Mouse (Mus musculus): ENCODE results near the gene Rabep2. TPM values are rescaled to one million over a fixed set of nuclear protein-coding genes. Genes with fewer than 3 reads are reported as not detected.

Gene Rabep2
- polyA plus RNA-seq, 1 experiment from 2014 or later, result 18.7 TPM

DNA sequence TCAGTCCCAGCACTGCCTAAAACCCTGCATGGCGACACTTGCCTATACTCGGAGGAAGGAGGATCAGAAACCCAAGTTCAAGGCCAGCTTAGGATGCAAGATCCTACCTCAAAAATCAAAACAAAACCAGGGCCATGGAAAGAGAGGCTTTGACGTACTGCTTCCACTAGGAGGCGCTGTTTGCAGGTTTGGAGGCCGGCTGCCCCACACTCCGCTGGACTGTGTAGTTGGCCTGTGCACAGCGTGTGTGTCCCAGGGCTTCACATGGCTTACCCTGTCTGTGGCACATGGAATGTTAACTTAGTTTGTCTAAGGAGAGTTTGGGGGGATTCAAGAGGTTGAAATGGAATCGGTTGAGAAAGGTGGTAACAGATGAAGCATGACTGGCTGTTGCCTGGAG, 8.3 kb downstream of the Rabep2 start:
- ATAC-seq, result no peak
- Histone ChIP-seq H3K4me1 (no peaks in the 10 kb centered on the region), H3K27ac (no peak overlapping the region), H3K4me3 (no peak overlapping the region), H3K9me3 (replicated peaks) (no peaks in the 10 kb centered on the region), H3K36me3 (ENCODE audit: poor library complexity, severe bottlenecking) (peaks cover 33% of the 10 kb centered on the region), H3K27me3 (no peaks in the 10 kb centered on the region), H3K4me2 (no peak overlapping the region), H3K9ac (no peak overlapping the region)
- 23% methylated on average over 8 of the region's 8 CpGs for WGBS

DNA sequence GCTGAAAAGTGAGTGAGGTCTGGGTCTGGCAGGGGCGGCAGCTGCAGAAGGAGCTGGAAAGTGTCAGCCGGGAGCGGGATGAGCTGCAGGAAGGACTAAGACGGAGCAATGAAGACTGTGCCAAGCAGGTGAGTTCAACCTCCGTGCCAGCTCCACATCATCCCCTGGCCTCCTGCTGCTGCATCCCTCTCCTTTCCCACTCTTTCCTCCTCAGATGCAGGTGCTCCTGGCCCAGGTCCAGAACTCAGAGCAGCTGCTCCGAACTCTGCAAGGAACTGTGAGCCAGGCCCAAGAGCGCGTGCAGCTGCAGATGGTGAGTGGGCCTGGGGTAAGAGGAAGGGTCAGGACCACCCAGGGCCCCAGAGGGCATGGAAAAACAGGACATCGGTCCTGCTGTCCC, 11.6 kb downstream of the Rabep2 start:
- H3K27me3 ChIP-seq, result no peaks in the 10 kb centered on the region
- no peak overlapping the region for H3K4me2 ChIP-seq
- no peak overlapping the region for H3K9ac ChIP-seq
- H3K27ac ChIP-seq, result no peak overlapping the region
- no peaks in the 10 kb centered on the region for H3K9me3 ChIP-seq (replicated peaks)
- ATAC-seq, result no peak
- H3K4me3 ChIP-seq, result no peak overlapping the region
- H3K4me1 ChIP-seq, result no peaks in the 10 kb centered on the region
- WGBS, result 83% methylated on average over 9 of the region's 9 CpGs
- H3K36me3 ChIP-seq (ENCODE audit: poor library complexity, severe bottlenecking), result peaks cover 37% of the 10 kb centered on the region

DNA sequence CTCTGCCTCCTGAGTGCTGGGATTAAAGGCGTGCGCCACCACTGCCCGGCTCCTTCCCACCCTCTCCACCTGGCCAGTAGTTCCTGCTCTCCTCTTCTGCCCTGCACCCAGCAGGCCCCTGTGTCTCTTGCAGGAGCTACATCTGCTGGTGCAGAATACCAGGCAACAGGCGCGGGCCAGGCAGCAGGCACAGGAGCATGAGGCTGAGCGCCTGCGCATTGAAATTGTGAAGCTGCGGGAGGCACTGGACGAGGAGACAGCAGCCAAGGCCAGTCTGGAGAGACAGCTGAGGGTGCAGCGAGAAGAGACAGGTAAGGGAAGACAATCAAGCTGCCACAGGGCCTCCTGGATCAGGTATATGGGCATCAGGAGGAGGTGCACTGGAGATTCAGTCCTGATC, 15.4 kb downstream of the Rabep2 start:
- 90% methylated on average over 10 of the region's 10 CpGs for WGBS
- Histone ChIP-seq H3K36me3 (ENCODE audit: poor library complexity, severe bottlenecking) (peaks cover 62% of the 10 kb centered on the region), H3K4me3 (no peak overlapping the region), H3K9ac (no peak overlapping the region), H3K9me3 (replicated peaks) (no peaks in the 10 kb centered on the region), H3K4me2 (no peak overlapping the region), H3K27ac (no peak overlapping the region), H3K27me3 (no peaks in the 10 kb centered on the region), H3K4me1 (no peaks in the 10 kb centered on the region)
- ATAC-seq, result no peak

DNA sequence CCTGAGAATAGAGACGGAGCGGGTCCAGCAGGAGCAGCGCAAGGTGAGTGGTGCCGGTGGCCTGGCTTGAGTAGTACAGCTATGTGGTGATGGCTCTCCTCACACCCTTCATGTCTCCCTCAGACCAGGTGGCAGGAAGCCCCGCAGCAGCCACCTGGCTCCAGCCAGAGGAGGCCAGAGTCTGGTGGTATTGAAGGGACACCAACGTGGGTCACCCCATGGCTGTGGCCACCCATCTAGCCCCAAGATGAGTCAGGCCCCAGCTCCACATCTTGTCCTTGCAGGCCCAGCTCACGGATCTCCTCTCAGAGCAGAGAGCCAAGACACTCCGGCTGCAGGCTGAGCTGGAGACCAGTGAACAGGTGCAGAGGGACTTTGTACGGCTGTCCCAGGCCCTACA, 16.0 kb downstream of the Rabep2 start:
- Histone ChIP-seq H3K27me3 (no peaks in the 10 kb centered on the region), H3K4me1 (no peaks in the 10 kb centered on the region), H3K36me3 (ENCODE audit: poor library complexity, severe bottlenecking) (peaks cover 62% of the 10 kb centered on the region), H3K9ac (no peak overlapping the region), H3K4me2 (no peak overlapping the region), H3K9me3 (replicated peaks) (no peaks in the 10 kb centered on the region), H3K27ac (no peak overlapping the region), H3K4me3 (no peak overlapping the region)
- WGBS, result 91% methylated on average over 9 of the region's 9 CpGs
- ATAC-seq, result no peak

DNA sequence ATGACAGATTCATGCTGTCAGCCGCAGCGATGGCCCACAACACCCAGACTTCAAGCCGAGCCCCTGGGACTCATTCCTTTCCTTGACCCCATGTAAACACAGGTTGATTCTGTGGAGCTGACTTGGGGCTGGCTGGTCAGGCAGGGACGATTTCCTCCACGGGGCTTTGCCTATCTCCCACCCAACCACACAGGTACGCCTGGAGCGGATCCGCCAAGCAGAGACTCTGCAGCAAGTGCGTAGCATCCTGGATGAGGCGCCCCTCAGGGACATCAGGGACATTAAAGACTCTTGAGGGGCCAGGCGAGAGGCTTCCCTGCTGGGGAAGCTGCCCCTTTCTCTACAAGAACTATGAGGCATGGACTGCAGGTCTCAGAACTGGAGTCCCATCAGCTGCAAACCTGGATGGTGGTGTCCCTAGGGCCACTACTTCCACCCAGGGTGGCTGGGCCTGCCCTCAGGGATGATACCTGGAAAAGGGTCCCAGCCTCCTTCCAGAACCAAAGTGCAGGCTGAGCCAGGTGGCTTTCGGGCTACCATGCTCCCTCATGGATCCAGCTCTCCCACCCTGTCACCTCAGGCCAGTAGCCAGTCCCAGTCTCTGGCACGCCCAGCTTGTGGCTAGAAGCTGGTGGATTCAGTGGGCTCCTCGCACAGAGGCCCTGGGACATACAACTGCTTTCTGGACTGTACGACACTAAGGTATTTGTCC, 16.7 kb downstream of the Rabep2 start:
- H3K4me1 ChIP-seq, result no peaks in the 10 kb centered on the region
- no peaks in the 10 kb centered on the region for H3K9me3 ChIP-seq (replicated peaks)
- H3K27me3 ChIP-seq, result no peaks in the 10 kb centered on the region
- H3K4me3 ChIP-seq, result no peak overlapping the region
- no peak overlapping the region for H3K9ac ChIP-seq
- H3K27ac ChIP-seq, result no peak overlapping the region
- WGBS, result 95% methylated on average over 15 of the region's 15 CpGs
- ATAC-seq, result no peak
- H3K4me2 ChIP-seq, result no peak overlapping the region
- H3K36me3 ChIP-seq (ENCODE audit: poor library complexity, severe bottlenecking), result peaks cover 59% of the 10 kb centered on the region

DNA sequence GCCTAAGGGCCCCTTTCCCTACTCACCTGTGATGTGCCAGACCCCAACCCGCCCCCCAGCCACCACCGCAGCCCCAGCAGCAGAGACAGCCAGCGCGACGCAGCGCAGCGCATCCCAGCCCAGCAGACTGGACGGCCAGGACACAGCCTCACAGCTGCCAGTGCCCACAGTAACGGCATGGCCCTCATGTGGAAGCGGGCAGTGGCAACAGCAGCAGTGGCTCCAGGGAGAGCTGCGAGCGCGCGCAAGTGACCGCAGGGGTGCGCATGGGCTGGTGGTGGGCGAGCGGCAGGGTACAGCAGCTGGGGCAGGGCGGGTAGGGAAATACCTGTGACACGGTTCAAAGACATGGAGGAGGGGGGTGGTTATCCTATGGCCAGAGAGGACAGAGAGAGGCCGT, 17.7 kb downstream of the Rabep2 start:
- H3K9me3 ChIP-seq (replicated peaks), result no peaks in the 10 kb centered on the region
- no peak for ATAC-seq
- H3K36me3 ChIP-seq (ENCODE audit: poor library complexity, severe bottlenecking), result peaks cover 55% of the 10 kb centered on the region
- H3K4me1 ChIP-seq, result no peaks in the 10 kb centered on the region
- no peak overlapping the region for H3K9ac ChIP-seq
- H3K4me2 ChIP-seq, result no peak overlapping the region
- H3K27me3 ChIP-seq, result no peaks in the 10 kb centered on the region
- H3K4me3 ChIP-seq, result no peak overlapping the region
- no peak overlapping the region for H3K27ac ChIP-seq
- WGBS, result 92% methylated on average over 21 of the region's 21 CpGs

DNA sequence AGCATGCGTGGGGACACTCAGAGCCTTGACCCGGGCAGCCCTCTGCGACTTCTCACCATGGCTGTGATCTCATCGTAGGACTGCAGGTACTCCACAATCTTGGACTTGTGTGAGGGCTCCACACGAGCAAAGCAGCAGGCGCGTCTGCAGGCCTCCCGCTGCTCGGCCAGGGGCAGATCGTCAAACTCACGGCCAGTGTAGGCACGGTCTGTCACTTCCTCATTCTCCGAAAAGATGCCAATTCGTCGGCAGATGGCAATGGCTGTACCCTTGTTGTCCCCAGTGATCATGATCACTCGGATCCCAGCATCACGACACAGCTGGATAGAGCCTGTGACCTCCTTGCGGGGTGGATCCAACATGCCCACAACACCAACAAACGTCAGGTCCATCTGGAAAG, 19.9 kb downstream of the Rabep2 start:
- Histone ChIP-seq H3K9me3 (replicated peaks) (no peaks in the 10 kb centered on the region), H3K4me3 (no peak overlapping the region), H3K27ac (no peak overlapping the region), H3K9ac (no peak overlapping the region), H3K27me3 (no peaks in the 10 kb centered on the region), H3K36me3 (ENCODE audit: poor library complexity, severe bottlenecking) (peaks cover 45% of the 10 kb centered on the region), H3K4me1 (no peaks in the 10 kb centered on the region), H3K4me2 (no peak overlapping the region)
- WGBS, result 93% methylated on average over 19 of the region's 19 CpGs
- ATAC-seq, result no peak

DNA sequence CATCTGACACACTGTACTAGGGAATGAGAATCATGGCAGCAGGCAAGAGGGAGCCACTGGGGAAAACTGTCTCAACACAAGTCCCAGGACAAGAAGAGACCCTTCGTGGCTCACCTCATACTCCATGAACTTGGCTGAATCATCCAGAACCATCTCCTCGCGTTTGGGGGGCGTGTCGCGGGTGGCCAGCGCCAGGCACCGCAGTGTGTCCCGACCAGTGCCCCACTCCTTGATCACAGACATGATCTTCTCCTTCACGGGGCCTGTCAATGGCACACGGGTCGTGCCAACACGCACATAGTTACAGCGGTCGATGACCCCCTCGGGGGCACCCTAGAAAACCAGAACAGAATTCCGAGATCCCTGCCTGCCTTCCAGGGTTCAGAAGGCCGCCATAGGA, 21.4 kb downstream of the Rabep2 start:
- Histone ChIP-seq H3K9me3 (replicated peaks) (no peaks in the 10 kb centered on the region), H3K27ac (no peak overlapping the region), H3K9ac (no peak overlapping the region), H3K4me2 (no peak overlapping the region), H3K36me3 (ENCODE audit: poor library complexity, severe bottlenecking) (peaks cover 34% of the 10 kb centered on the region), H3K27me3 (no peaks in the 10 kb centered on the region), H3K4me3 (no peak overlapping the region), H3K4me1 (no peaks in the 10 kb centered on the region)
- 91% methylated on average over 18 of the region's 18 CpGs for WGBS
- ATAC-seq, result no peak

DNA sequence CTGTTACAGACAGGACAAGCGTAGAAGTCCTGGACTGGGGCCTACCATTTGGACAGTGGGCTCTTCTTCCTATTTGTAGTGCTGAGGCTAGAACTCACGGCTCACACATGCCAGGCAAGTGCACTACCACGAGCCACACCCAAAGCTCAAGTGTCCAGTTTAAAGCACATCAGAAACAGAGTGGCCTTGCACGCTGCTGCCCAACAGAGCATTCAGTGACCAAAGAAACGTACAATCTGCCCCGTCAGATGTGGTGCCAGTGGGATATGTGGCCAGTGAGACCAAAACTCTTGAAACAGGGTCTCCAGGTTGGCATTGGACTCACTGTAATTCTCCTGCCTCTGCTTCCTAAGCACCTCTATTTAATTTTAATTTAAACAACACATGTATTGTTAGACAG, 22.1 kb downstream of the Rabep2 start:
- no peak overlapping the region for H3K4me3 ChIP-seq
- H3K9me3 ChIP-seq (replicated peaks), result no peaks in the 10 kb centered on the region
- ATAC-seq, result no peak
- H3K4me1 ChIP-seq, result no peaks in the 10 kb centered on the region
- WGBS, result 90% methylated on average over 6 of the region's 6 CpGs
- no peaks in the 10 kb centered on the region for H3K27me3 ChIP-seq
- H3K9ac ChIP-seq, result no peak overlapping the region
- H3K4me2 ChIP-seq, result no peak overlapping the region
- peaks cover 27% of the 10 kb centered on the region for H3K36me3 ChIP-seq (ENCODE audit: poor library complexity, severe bottlenecking)
- no peak overlapping the region for H3K27ac ChIP-seq

DNA sequence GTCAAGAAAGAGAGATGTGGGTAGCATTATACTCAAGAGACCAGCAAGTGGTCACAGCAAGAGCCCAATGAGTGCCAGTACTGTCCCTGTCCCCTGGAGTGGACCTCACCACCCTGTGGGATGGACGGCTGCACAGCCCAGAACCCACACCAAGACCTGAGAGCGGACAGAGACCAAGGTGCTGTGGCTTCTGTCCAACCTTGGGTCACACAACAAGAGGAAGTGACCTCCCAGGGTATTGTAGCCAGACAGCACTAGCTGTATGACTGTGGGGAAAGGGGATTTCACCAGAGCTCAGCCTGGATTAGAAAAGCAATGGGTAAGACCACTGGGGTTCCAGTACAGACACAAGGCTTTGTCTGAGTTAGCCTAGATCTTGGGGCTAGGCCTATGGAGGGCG, 23.7 kb downstream of the Rabep2 start:
- 97% methylated on average over 3 of the region's 3 CpGs for WGBS
- H3K9ac ChIP-seq, result no peak overlapping the region
- ATAC-seq, result no peak
- no peaks in the 10 kb centered on the region for H3K27me3 ChIP-seq
- no peaks in the 10 kb centered on the region for H3K4me1 ChIP-seq
- H3K27ac ChIP-seq, result no peak overlapping the region
- H3K36me3 ChIP-seq (ENCODE audit: poor library complexity, severe bottlenecking), result peaks cover 13% of the 10 kb centered on the region; the same call in 1 of the 2 replicates
- no peak overlapping the region for H3K4me2 ChIP-seq
- H3K9me3 ChIP-seq (replicated peaks), result no peaks in the 10 kb centered on the region
- no peak overlapping the region for H3K4me3 ChIP-seq

DNA sequence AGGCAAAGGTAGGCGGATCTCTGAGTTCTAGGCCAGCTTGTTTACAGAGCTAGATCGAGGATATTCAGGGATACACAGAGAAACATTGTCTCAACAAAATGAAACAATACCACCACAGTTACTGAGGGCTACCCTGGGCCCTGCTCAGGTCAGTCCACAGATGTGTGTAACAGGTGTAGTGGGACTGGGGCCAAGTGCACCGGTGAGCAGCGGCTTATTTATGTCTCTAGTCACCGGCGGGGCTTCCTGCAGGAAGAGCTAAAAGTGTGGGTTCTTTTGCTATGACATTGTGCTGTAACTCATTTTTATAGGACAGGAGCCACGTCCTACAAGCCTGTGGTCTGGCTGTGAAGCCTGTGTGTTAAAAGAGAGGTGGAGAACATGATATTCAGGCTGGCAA, 25.3 kb downstream of the Rabep2 start:
- ATAC-seq, result no peak
- Histone ChIP-seq H3K36me3 (ENCODE audit: poor library complexity, severe bottlenecking) (no peaks in the 10 kb centered on the region), H3K9ac (no peak overlapping the region), H3K4me1 (no peaks in the 10 kb centered on the region), H3K27me3 (no peaks in the 10 kb centered on the region), H3K4me3 (no peak overlapping the region), H3K27ac (no peak overlapping the region), H3K9me3 (replicated peaks) (no peaks in the 10 kb centered on the region), H3K4me2 (no peak overlapping the region)
- 84% methylated on average over 7 of the region's 7 CpGs for WGBS

DNA sequence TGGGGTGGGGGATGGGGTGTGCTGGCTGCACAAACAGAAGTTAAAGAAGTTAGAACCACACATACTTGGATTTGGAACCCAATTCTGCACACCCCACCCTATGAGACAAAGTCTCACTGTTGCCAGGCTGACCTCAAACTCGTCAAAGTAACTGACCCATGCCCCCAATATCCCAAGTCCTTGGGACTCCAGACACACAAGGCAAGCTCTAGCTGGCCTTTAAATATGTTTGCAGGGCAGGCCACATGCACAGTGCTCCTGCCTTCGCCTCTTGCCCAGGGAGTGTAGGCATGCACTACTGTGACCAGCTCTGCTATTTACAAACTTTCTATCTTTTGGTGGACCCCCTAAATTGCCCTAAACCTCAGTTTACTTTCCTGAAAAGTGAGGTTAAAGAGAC, 26.7 kb downstream of the Rabep2 start:
- Histone ChIP-seq H3K4me1 (no peaks in the 10 kb centered on the region), H3K4me2 (no peak overlapping the region), H3K36me3 (ENCODE audit: poor library complexity, severe bottlenecking) (no peaks in the 10 kb centered on the region), H3K27ac (no peak overlapping the region), H3K27me3 (no peaks in the 10 kb centered on the region), H3K4me3 (no peak overlapping the region), H3K9ac (no peak overlapping the region), H3K9me3 (replicated peaks) (no peaks in the 10 kb centered on the region)
- ATAC-seq, result no peak
- 77% methylated on average over 2 of the region's 2 CpGs for WGBS
